Mouse (Mus musculus): ENCODE results near the gene Khdc1b.
"Not testable (repeated sequence)": the region's sequence is repeated elsewhere in the genome, so short reads cannot be mapped to it uniquely, and the experiment has no call there.

Gene Khdc1b

GRCm38 (mm10) chr1:21383256-21383655 lies at the start of gene Khdc1b:
Gene Khdc1b, plus strand, starts transcription at chr1:21383556.
- no peak for DNase-seq (ENCODE audit: low read depth, low spot score)

- no peak for DNase-seq (ENCODE audit: low read depth, low spot score)
Observed at GRCm38 (mm10) chr1:21335836-21336235, 47.5 kb upstream of the Khdc1b start.

GRCm38 (mm10) chr1:21340745-21341144 lies 42.6 kb upstream of the Khdc1b start:
- no peak for DNase-seq (ENCODE audit: low read depth, low spot score)

GRCm38 (mm10) chr1:21344253-21344652 lies 39.1 kb upstream of the Khdc1b start:
- DNase-seq (ENCODE audit: low read depth, low spot score), result peak; percentile 87

GRCm38 (mm10) chr1:21344752-21345151 lies 38.6 kb upstream of the Khdc1b start:
- not testable (repeated sequence) for DNase-seq (ENCODE audit: low read depth, low spot score)

- no peak for DNase-seq (ENCODE audit: low read depth, low spot score)
Observed at GRCm38 (mm10) chr1:21349341-21349740, 34.0 kb upstream of the Khdc1b start, which contains the start of gene Khdc1a. Gene Khdc1a, plus strand, starts transcription at chr1:21349641.

GRCm38 (mm10) chr1:21368031-21368430 lies 15.3 kb upstream of the Khdc1b start, which contains the start of gene Khdc1c:
Gene Khdc1c, plus strand, starts transcription at chr1:21368331.
- not testable (repeated sequence) for DNase-seq (ENCODE audit: low read depth, low spot score)

- no peak for DNase-seq (ENCODE audit: low read depth, low spot score)
Observed at GRCm38 (mm10) chr1:21391138-21391671, 7.8 kb downstream of the Khdc1b start.

GRCm38 (mm10) chr1:21402804-21403203 lies 19.4 kb downstream of the Khdc1b start:
- DNase-seq (ENCODE audit: low read depth, low spot score), result no peak

- no peak for DNase-seq (ENCODE audit: low read depth, low spot score)
Observed at GRCm38 (mm10) chr1:21407266-21407665, 23.9 kb downstream of the Khdc1b start.

- peak; percentile 77 for DNase-seq (ENCODE audit: low read depth, low spot score)
Observed at GRCm38 (mm10) chr1:21411331-21412196, 28.2 kb downstream of the Khdc1b start.

- DNase-seq (ENCODE audit: low read depth, low spot score), result no peak
Observed at GRCm38 (mm10) chr1:21412197-21412555, 28.8 kb downstream of the Khdc1b start.

GRCm38 (mm10) chr1:21419370-21419769 lies 36.0 kb downstream of the Khdc1b start:
- DNase-seq (ENCODE audit: low read depth, low spot score), result peak; percentile 21

- DNase-seq (ENCODE audit: low read depth, low spot score), result peak; percentile 50
Observed at GRCm38 (mm10) chr1:21425654-21426053, 42.3 kb downstream of the Khdc1b start.

GRCm38 (mm10) chr1:21428079-21428478 lies 44.7 kb downstream of the Khdc1b start:
- DNase-seq (ENCODE audit: low read depth, low spot score), result no peak

GRCm38 (mm10) chr1:21431666-21432065 lies 48.3 kb downstream of the Khdc1b start:
- no peak for DNase-seq (ENCODE audit: low read depth, low spot score)

GRCm38 (mm10) chr1:21434853-21435252 lies 51.5 kb downstream of the Khdc1b start:
- DNase-seq (ENCODE audit: low read depth, low spot score), result no peak

Measured in CD4-positive, CD25-positive, alpha-beta regulatory T cell, adult 2 months (primary cell).